Mouse (Mus musculus): Measurements from ENCODE around the gene Med13l.

Gene Med13l

GRCm38 (mm10) chr5:118812947-118813401 is 252.5 kb downstream of the Med13l start:
- DNase-seq, result no peak

- no peak for DNase-seq
Observed at GRCm38 (mm10) chr5:118814052-118814451, 253.6 kb downstream of the Med13l start.

Measured in thymus, adult 18-20 months (tissue).